8 mouse cellular contexts compared by ENCODE assay signal in the genomic region with DNA sequence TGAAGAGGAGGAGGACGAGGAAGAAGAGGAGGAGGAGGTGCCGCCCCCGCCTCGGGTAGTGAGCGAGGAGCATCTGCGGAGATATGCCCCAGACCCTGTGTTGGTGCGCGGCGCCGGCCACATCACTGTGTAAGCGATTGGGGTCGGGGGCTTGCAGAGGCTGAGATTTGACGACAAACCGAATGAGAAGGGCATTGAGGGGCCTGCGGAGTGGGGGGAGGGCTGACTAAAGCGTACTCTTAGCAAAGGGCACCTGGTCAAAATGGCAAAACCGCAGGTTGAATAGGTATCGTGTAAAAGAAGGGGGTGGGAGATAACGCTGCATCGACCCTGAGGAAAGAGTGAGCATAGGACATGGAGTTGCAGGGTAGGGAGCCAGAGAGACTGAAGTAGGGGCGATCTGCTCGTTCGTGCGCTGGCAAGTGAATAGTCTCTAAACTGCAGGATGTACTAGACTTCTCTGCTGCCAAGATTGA. TPM values are rescaled to one million over a fixed set of nuclear protein-coding genes. Genes with fewer than 3 reads are reported as not detected.
A peak's percentile ranks its signal among the peaks of the same experiment; 100 is the strongest.
DNase-seq lines count a peak whose midpoint lies in the region; ATAC-seq lines count a peak whose summit lies in the region.

No protein-coding gene starts in this region.

- peak; percentile 57 for ATAC-seq in lung, embryonic 16.5 days (ENCODE audit: low read depth)
- no peak for ATAC-seq in embryonic facial prominence, embryonic 12.5 days (ENCODE audit: insufficient number of reproducible peaks, insufficient read depth, low FRiP score, low TSS enrichment)
- peak; percentile 83 for ATAC-seq in midbrain, embryonic 11.5 days (ENCODE audit: low FRiP score)

- no peaks in the 10 kb centered on the region for H3K9me3 ChIP-seq in lung, embryonic 16.5 days (ENCODE audit: control insufficient read depth, low read length)
- no peaks in the 10 kb centered on the region for H3K9me3 ChIP-seq in embryonic facial prominence, embryonic 12.5 days
- H3K9me3 ChIP-seq in midbrain, embryonic 11.5 days (ENCODE audit: control insufficient read depth, low read length) = no peaks in the 10 kb centered on the region

- H3K36me3 ChIP-seq in lung, embryonic 16.5 days (ENCODE audit: control insufficient read depth, insufficient read depth, low read length) = no peaks in the 10 kb centered on the region
- no peaks in the 10 kb centered on the region for H3K36me3 ChIP-seq in embryonic facial prominence, embryonic 12.5 days
- no peaks in the 10 kb centered on the region for H3K36me3 ChIP-seq in midbrain, embryonic 11.5 days (ENCODE audit: control insufficient read depth, insufficient read depth, low read length)

- H3K4me3 ChIP-seq in lung, embryonic 16.5 days (ENCODE audit: low read length) = peak overlapping the region; percentile 62
- peak overlapping the region; percentile 57 for H3K4me3 ChIP-seq in embryonic facial prominence, embryonic 12.5 days
- peak overlapping the region; percentile 55 for H3K4me3 ChIP-seq in midbrain, embryonic 11.5 days (ENCODE audit: low read depth, low read length)

- H3K9ac ChIP-seq in lung, embryonic 16.5 days (ENCODE audit: low read length) = peak overlapping the region; percentile 64
- peak overlapping the region; percentile 60 for H3K9ac ChIP-seq in embryonic facial prominence, embryonic 12.5 days
- peak overlapping the region; percentile 68 for H3K9ac ChIP-seq in midbrain, embryonic 11.5 days (ENCODE audit: low read length)

- H3K27ac ChIP-seq in lung, embryonic 16.5 days (ENCODE audit: low read length) = no peak overlapping the region
- H3K27ac ChIP-seq in embryonic facial prominence, embryonic 12.5 days = no peak overlapping the region
- H3K27ac ChIP-seq in midbrain, embryonic 11.5 days (ENCODE audit: low read depth, low read length) = no peak overlapping the region

- 12% methylated on average over 24 of the region's 24 CpGs for WGBS in lung, embryonic 16.5 days
- WGBS in embryonic facial prominence, embryonic 12.5 days = 10% methylated on average over 24 of the region's 24 CpGs
- 16% methylated on average over 24 of the region's 24 CpGs for WGBS in midbrain, embryonic 11.5 days

- no peaks in the 10 kb centered on the region; the same call in 1 of the 2 replicates for H3K4me1 ChIP-seq in lung, embryonic 16.5 days (replicated peaks; ENCODE audit: control insufficient read depth, insufficient read depth, low read length)
- no peaks in the 10 kb centered on the region for H3K4me1 ChIP-seq in embryonic facial prominence, embryonic 12.5 days
- no peaks in the 10 kb centered on the region for H3K4me1 ChIP-seq in midbrain, embryonic 11.5 days (ENCODE audit: control insufficient read depth, insufficient read depth, low read length)

- H3K27me3 ChIP-seq in lung, embryonic 16.5 days (ENCODE audit: control insufficient read depth, insufficient read depth, low read depth, low read length) = peaks cover 15% of the 10 kb centered on the region
- H3K27me3 ChIP-seq in embryonic facial prominence, embryonic 12.5 days = peaks cover 28% of the 10 kb centered on the region
- H3K27me3 ChIP-seq in midbrain, embryonic 11.5 days (ENCODE audit: control insufficient read depth, insufficient read depth, low read length) = peaks cover 48% of the 10 kb centered on the region

- H3K4me2 ChIP-seq in lung, embryonic 16.5 days (ENCODE audit: low read depth, low read length) = peak overlapping the region; percentile 62
- H3K4me2 ChIP-seq in embryonic facial prominence, embryonic 12.5 days (replicated peaks) = peak overlapping the region; percentile 45
- peak overlapping the region; percentile 37 for H3K4me2 ChIP-seq in midbrain, embryonic 11.5 days

- DNase-seq in adrenal gland, postnatal 10 days = peak; percentile 2
- no peak for DNase-seq in adrenal gland, adult 8-10 months
- DNase-seq in lung, adult 18-20 months = no peak
- peak; percentile 10 for DNase-seq in induced T-regulatory cell, adult 2 months (ENCODE audit: low read depth)
- DNase-seq in midbrain, embryonic 11.5 days (ENCODE audit: low spot score, missing footprints) = peak; percentile 91
- DNase-seq in yolk sac, embryonic 10.5 days (ENCODE audit: low spot score) = peak; percentile 5

RNA-seq across cellular contexts. Expression of gene Chic1, which starts 0.5 kb away (rescaled TPM):
- 1 to 10 TPM; 4.1 to 4.2 TPM for total RNA-seq in adrenal gland, postnatal 10 days (2021)
- 10 to 100 TPM in 2 of 4 experiments, 1 to 10 TPM in 2; 7.5 to 11.9 (median 9.9) TPM for total RNA-seq in adrenal gland, adult 8-10 months (2022)
- 2.6 and 3.3 TPM in 2 replicates for polyA plus RNA-seq in lung, embryonic 16.5 days (2015; fragmentation: Nextera tagmentation; extraction: Ambion mirVana)
- polyA plus RNA-seq in embryonic facial prominence, embryonic 12.5 days (2016; fragmentation: Nextera tagmentation; extraction: Ambion mirVana) = 4.3 and 5.2 TPM in 2 replicates
- 5.5 and 6.6 TPM in 2 replicates for polyA plus RNA-seq in midbrain, embryonic 11.5 days (2014; fragmentation: Nextera tagmentation; extraction: Ambion mirVana)

RNA-seq across cellular contexts. Expression of gene Cdx4, which starts 35.6 kb away (rescaled TPM):
- not detected for total RNA-seq in adrenal gland, postnatal 10 days (2021)
- not detected for total RNA-seq in adrenal gland, adult 8-10 months (2022)
- polyA plus RNA-seq in lung, embryonic 16.5 days (2015; fragmentation: Nextera tagmentation; extraction: Ambion mirVana) = 0.10 TPM in 1 of 2 replicates, not detected in the other
- polyA plus RNA-seq in embryonic facial prominence, embryonic 12.5 days (2016; fragmentation: Nextera tagmentation; extraction: Ambion mirVana) = not detected in 2 replicates
- not detected in 2 replicates for polyA plus RNA-seq in midbrain, embryonic 11.5 days (2014; fragmentation: Nextera tagmentation; extraction: Ambion mirVana)

RNA-seq across cellular contexts. Expression of gene Tsx, which starts 57.5 kb away (rescaled TPM):
- under 1 TPM in 1 of 2 experiments, not detected in 1; 0.64 TPM for total RNA-seq in adrenal gland, postnatal 10 days (2021)
- under 1 TPM in 3 of 4 experiments, not detected in 1; 0.52 to 0.89 (median 0.62) TPM for total RNA-seq in adrenal gland, adult 8-10 months (2022)
- polyA plus RNA-seq in lung, embryonic 16.5 days (2015; fragmentation: Nextera tagmentation; extraction: Ambion mirVana) = 0.25 TPM in 1 of 2 replicates, not detected in the other
- 0.67 TPM in 1 of 2 replicates, not detected in the other for polyA plus RNA-seq in embryonic facial prominence, embryonic 12.5 days (2016; fragmentation: Nextera tagmentation; extraction: Ambion mirVana)
- polyA plus RNA-seq in midbrain, embryonic 11.5 days (2014; fragmentation: Nextera tagmentation; extraction: Ambion mirVana) = 0.29 and 0.34 TPM in 2 replicates

Comparison
In these comparisons a context has a peak if more than half of its experiments do, and no peak if none do; other contexts are left out.
1. DNase-seq: peak in adrenal gland, postnatal 10 days (single experiment), induced T-regulatory cell, adult 2 months (single experiment), midbrain, embryonic 11.5 days (single experiment) and yolk sac, embryonic 10.5 days (single experiment); none in adrenal gland, adult 8-10 months (single experiment) and lung, adult 18-20 months (0 of 2).
2. Peak in every context shown above with its lines, with median percentiles within 50 percentile points of each other: H3K4me2 ChIP-seq, H3K4me3 ChIP-seq and H3K9ac ChIP-seq.